Mouse (Mus musculus): ENCODE measurements around the gene Sun2. TPM values are rescaled to one million over a fixed set of nuclear protein-coding genes. Genes with fewer than 3 reads are reported as not detected.

Sun2 gene
- total RNA-seq (2014; rRNA removed) (43.6 and 45.4 TPM in 2 replicates), polyA plus RNA-seq (2015; fragmentation: Nextera tagmentation; extraction: Ambion mirVana) (4.5 and 5.5 TPM in 2 replicates)

DNA sequence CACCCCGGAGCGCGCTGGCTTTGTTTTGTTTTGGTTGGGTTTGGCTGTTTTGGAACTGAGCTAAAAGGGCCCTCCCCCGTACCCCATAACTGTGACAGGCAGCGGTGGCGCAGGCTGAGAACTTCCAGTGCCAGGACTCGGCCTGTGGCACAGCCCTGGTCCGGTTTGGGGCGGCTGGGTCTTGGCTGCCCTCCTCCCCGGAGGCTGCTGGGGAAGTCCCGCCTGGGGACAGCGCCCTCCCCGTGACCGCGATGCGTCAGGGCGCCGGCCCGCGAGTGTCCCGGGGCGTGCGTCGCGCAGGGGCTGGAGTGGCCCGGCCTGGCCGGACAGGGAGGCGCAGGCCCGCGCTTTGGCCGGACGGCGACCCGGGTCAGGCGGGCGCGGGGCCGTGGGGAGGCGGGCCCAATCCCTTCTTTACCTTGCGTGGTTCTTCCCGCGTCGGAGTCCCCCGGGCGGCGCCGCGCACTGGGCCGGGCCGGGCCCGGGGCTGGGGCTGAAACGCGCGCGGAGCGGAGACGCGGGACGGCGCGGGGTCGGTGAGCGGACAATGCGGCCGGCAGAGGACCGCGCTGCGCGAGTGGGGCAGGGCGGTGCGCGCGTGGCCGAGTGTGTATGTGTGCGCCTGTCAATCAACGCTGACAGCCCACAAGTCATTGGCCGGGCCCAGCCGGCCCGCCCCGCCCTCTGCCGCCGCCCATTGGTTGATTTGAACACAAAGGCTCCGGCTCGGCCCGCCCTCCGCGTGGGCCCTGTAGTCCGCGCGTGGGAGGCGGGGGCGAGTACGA lies at the start of gene Sun2:
Sun2 (minus strand) TSS at position 616 of the 785 bp plus-strand sequence.
- no peak for TF ChIP-seq CTCF (IDR thresholded peaks at IDR 0.05; ENCODE audit: low read depth)
- H3K4me3 ChIP-seq (ENCODE audit: low read length) = peak within 1 kb of the TSS; percentile 96
- peaks cover 7% of the 10 kb centered on the region; the same call in 1 of the 2 replicates for H3K4me1 ChIP-seq (ENCODE audit: insufficient read depth, low read length)
- peak within 1 kb of the TSS; percentile 80 for H3K4me2 ChIP-seq (ENCODE audit: low read depth, low read length)
- no peaks in the 10 kb centered on the region for H3K9me3 ChIP-seq (ENCODE audit: low read length)
- peak within 1 kb of the TSS; percentile 83 for H3K27ac ChIP-seq
- H3K27me3 ChIP-seq (ENCODE audit: insufficient read depth, low read length) = no peaks in the 10 kb centered on the region
- peak; percentile 96 for DNase-seq (ENCODE audit: low spot score)
- WGBS = under 1% methylated on average over 76 of the region's 93 CpGs
- peak within 1 kb of the TSS; percentile 93 for H3K9ac ChIP-seq (replicated peaks; ENCODE audit: low read length)
- peak; percentile 94 for ATAC-seq
- H3K36me3 ChIP-seq (ENCODE audit: insufficient read depth, low read length) = peaks cover 20% of the 10 kb centered on the region; the same call in 1 of the 2 replicates

GRCm38 (mm10) chr15:79791502-79791901 lies 49.2 kb upstream of the Sun2 start:
- 5% methylated on average over 12 of the region's 12 CpGs for WGBS
- Histone ChIP-seq H3K4me2 (ENCODE audit: low read depth, low read length) (no peak overlapping the region), H3K9ac (replicated peaks; ENCODE audit: low read length) (no peak overlapping the region), H3K27me3 (ENCODE audit: insufficient read depth, low read length) (no peaks in the 10 kb centered on the region), H3K36me3 (ENCODE audit: insufficient read depth, low read length) (no peaks in the 10 kb centered on the region), H3K4me3 (ENCODE audit: low read length) (no peak overlapping the region), H3K27ac (no peak overlapping the region), H3K9me3 (ENCODE audit: low read length) (no peaks in the 10 kb centered on the region), H3K4me1 (ENCODE audit: insufficient read depth, low read length) (0 out of 2 replicates have a peak, but pooled peaks cover 2% of the 10 kb centered on the region)
- no peak for ATAC-seq
- peak; percentile 64 for DNase-seq (ENCODE audit: low spot score)
- TF ChIP-seq CTCF (IDR thresholded peaks at IDR 0.05; ENCODE audit: low read depth) = peak; percentile 21; the same call in 1 of the 2 replicates

DNA sequence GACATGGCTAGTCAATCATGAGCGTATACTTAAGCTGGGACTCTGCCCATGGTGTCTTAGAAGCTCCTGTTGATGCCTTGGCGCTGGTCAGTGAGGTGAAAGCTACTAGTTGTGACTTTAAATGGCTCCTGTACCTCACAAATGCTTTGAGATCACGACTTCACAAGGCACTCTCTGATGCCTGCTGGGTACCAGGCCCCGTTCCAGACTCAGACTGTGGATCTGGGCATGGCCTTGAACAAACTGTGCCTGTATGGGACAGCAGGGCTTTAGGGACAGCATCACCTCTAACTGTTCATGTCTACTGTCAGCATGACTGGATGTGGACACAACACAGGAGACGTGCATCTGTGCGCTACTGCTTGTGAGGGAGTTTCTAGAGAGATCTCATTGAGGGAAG lies 48.6 kb upstream of the Sun2 start:
- Histone ChIP-seq H3K27me3 (ENCODE audit: insufficient read depth, low read length) (no peaks in the 10 kb centered on the region), H3K4me1 (ENCODE audit: insufficient read depth, low read length) (0 out of 2 replicates have a peak, but pooled peaks cover 2% of the 10 kb centered on the region), H3K4me2 (ENCODE audit: low read depth, low read length) (no peak overlapping the region), H3K9me3 (ENCODE audit: low read length) (no peaks in the 10 kb centered on the region), H3K27ac (no peak overlapping the region), H3K4me3 (ENCODE audit: low read length) (no peak overlapping the region), H3K36me3 (ENCODE audit: insufficient read depth, low read length) (no peaks in the 10 kb centered on the region), H3K9ac (replicated peaks; ENCODE audit: low read length) (no peak overlapping the region)
- no peak for TF ChIP-seq CTCF (IDR thresholded peaks at IDR 0.05; ENCODE audit: low read depth)
- DNase-seq (ENCODE audit: low spot score) = no peak
- ATAC-seq = no peak
- 84% methylated on average over 6 of the region's 6 CpGs for WGBS

DNA sequence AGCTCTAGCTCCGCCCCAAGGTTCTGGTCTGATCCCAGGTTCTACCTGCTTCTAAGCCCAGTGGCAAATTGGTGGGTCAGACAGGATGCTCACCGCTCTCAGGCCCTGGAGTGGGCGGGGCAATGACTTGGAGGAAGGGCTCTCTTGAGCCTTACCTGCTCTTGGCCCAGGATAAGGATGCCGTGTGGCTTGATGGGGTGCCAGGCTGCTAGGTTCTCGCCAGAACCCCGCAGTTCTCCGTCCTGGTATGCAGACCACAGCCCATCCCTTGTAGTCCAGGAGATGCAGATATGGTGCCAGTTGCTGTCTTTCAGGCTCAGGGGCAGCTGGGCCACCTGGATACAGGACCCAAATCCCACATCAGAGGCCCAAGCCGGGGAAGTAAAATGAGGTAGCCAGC lies 47.8 kb upstream of the Sun2 start:
- no peaks in the 10 kb centered on the region for H3K9me3 ChIP-seq (ENCODE audit: low read length)
- 0 out of 2 replicates have a peak, but pooled peaks cover 2% of the 10 kb centered on the region for H3K4me1 ChIP-seq (ENCODE audit: insufficient read depth, low read length)
- no peaks in the 10 kb centered on the region for H3K36me3 ChIP-seq (ENCODE audit: insufficient read depth, low read length)
- H3K4me2 ChIP-seq (ENCODE audit: low read depth, low read length) = no peak overlapping the region
- no peak overlapping the region for H3K9ac ChIP-seq (replicated peaks; ENCODE audit: low read length)
- ATAC-seq (no peak), DNase-seq (ENCODE audit: low spot score) (no peak)
- WGBS = 62% methylated on average over 8 of the region's 8 CpGs
- H3K27ac ChIP-seq = no peak overlapping the region
- H3K4me3 ChIP-seq (ENCODE audit: low read length) = no peak overlapping the region
- TF ChIP-seq CTCF (IDR thresholded peaks at IDR 0.05; ENCODE audit: low read depth) = no peak
- no peaks in the 10 kb centered on the region for H3K27me3 ChIP-seq (ENCODE audit: insufficient read depth, low read length)

GRCm38 (mm10) chr15:79787815-79788214 lies 45.5 kb upstream of the Sun2 start:
- WGBS = 30% methylated on average over 8 of the region's 8 CpGs
- DNase-seq (ENCODE audit: low spot score) (no peak), ATAC-seq (peak; percentile 52)
- peak overlapping the region; percentile 49; the same call in 1 of the 2 replicates for H3K27ac ChIP-seq
- H3K27me3 ChIP-seq (ENCODE audit: insufficient read depth, low read length) = no peaks in the 10 kb centered on the region
- H3K36me3 ChIP-seq (ENCODE audit: insufficient read depth, low read length) = no peaks in the 10 kb centered on the region
- H3K4me3 ChIP-seq (ENCODE audit: low read length) = no peak overlapping the region
- no peaks in the 10 kb centered on the region for H3K9me3 ChIP-seq (ENCODE audit: low read length)
- H3K9ac ChIP-seq (replicated peaks; ENCODE audit: low read length) = no peak overlapping the region
- TF ChIP-seq CTCF (IDR thresholded peaks at IDR 0.05; ENCODE audit: low read depth) = no peak
- no peak overlapping the region for H3K4me2 ChIP-seq (ENCODE audit: low read depth, low read length)
- 0 out of 2 replicates have a peak, but pooled peaks cover 2% of the 10 kb centered on the region for H3K4me1 ChIP-seq (ENCODE audit: insufficient read depth, low read length)

DNA sequence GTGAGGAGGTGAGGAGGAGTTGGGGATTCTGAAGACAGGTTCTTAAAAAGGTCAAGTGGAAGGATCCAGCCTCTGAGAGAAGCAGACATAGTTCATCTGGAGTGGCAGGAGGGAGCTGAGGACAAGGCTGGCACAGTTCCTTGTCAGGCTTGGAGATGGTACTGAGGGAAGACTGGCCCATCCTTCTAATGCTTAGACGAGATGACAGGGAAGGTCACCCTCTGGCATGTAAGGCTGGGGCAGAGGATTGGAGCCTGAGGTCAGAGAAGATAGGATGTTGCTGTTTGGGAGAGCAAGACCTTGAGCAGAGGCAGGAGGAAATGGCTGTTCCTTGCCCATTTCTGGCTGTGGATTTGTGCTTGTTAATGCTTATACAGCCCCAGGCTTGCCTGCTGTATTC lies 42.7 kb upstream of the Sun2 start:
- Histone ChIP-seq H3K27me3 (ENCODE audit: insufficient read depth, low read length) (no peaks in the 10 kb centered on the region), H3K9me3 (ENCODE audit: low read length) (no peaks in the 10 kb centered on the region), H3K4me1 (ENCODE audit: insufficient read depth, low read length) (0 out of 2 replicates have a peak, but pooled peaks cover 2% of the 10 kb centered on the region), H3K27ac (0 out of 2 replicates have a peak overlapping the region, but pooled peaks have one; percentile 5), H3K4me2 (ENCODE audit: low read depth, low read length) (no peak overlapping the region), H3K9ac (replicated peaks; ENCODE audit: low read length) (no peak overlapping the region), H3K4me3 (ENCODE audit: low read length) (no peak overlapping the region), H3K36me3 (ENCODE audit: insufficient read depth, low read length) (no peaks in the 10 kb centered on the region)
- no peak for TF ChIP-seq CTCF (IDR thresholded peaks at IDR 0.05; ENCODE audit: low read depth)
- no peak for DNase-seq (ENCODE audit: low spot score)
- 43% methylated on average over 1 of the region's 1 CpGs for WGBS
- no peak for ATAC-seq

- no peak for DNase-seq (ENCODE audit: low spot score)
- Histone ChIP-seq H3K36me3 (ENCODE audit: insufficient read depth, low read length) (no peaks in the 10 kb centered on the region), H3K9ac (replicated peaks; ENCODE audit: low read length) (no peak within 1 kb of the TSS), H3K4me1 (ENCODE audit: insufficient read depth, low read length) (peaks cover 9% of the 10 kb centered on the region), H3K27me3 (ENCODE audit: insufficient read depth, low read length) (no peaks in the 10 kb centered on the region), H3K4me3 (ENCODE audit: low read length) (no peak within 1 kb of the TSS), H3K4me2 (ENCODE audit: low read depth, low read length) (no peak within 1 kb of the TSS), H3K27ac (no peak within 1 kb of the TSS), H3K9me3 (ENCODE audit: low read length) (no peaks in the 10 kb centered on the region)
- ATAC-seq = no peak
- no peak for TF ChIP-seq CTCF (IDR thresholded peaks at IDR 0.05; ENCODE audit: low read depth)
Observed at GRCm38 (mm10) chr15:79777749-79778148, 35.4 kb upstream of the Sun2 start, which contains the start of gene Dnal4. Dnal4 (minus strand) TSS chr15:79777849.
